Mouse (Mus musculus) thymus, adult 18-20 months (tissue): ENCODE measurements around the gene Gm21953.
"Not testable (repeated sequence)": the region's sequence is repeated elsewhere in the genome, so short reads cannot be mapped to it uniquely, and the experiment has no call there.

ENCODE experiments used
- DNase-seq, 2 experiments: peaks; one replicate each; pipeline ENCODE4 v3.0.0; 2022; ENCODE audit warnings: mixed read lengths in 2 of 2

Gm21953 gene

DNA sequence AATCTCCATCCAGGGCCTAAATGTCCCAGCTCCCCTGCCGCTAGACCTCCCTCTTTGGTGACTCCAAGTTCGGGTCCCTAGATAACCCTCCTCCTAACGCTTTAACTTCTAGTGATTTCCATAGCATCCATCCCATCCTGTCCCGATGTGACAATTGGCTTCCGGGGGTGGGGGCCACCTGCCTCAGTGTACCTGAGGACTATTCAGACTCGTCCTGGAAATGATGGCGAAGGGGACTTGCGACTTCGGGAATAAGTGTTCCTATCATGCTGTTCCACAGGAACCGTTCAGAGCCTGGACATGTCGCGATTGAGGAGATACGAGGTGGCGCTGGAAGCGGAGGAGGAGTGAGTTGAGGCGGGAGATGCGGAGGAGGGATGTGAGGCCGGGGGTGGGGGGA is at the start of gene Gm21953:
Gene Gm21953 (plus strand): TSS at position 301 of the 400 bp plus-strand sequence.
- not testable (repeated sequence) for DNase-seq

DNA sequence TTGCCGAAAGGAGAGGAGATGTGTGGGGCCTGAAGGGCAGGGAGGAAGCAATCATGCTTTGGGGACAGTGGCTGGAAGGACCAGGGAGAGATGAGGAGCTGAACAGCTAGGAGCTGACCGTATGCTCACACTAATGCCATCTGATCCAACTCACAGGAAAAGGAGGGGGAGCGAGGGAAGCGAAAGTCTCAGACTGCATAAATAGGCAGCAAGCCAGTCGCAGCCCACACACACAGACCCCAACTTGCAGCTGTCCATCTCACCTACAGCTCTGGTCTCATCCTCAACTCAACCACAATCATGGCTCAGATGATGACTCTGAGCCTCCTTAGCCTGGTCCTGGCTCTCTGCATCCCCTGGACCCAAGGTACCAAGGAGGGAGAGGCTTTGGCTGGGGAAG is 38.6 kb upstream of the Gm21953 start, which contains the start of gene Ccl21b:
Gene Ccl21b (plus strand): TSS at position 301 of the 400 bp plus-strand sequence.
- DNase-seq, result not testable (repeated sequence)

DNA sequence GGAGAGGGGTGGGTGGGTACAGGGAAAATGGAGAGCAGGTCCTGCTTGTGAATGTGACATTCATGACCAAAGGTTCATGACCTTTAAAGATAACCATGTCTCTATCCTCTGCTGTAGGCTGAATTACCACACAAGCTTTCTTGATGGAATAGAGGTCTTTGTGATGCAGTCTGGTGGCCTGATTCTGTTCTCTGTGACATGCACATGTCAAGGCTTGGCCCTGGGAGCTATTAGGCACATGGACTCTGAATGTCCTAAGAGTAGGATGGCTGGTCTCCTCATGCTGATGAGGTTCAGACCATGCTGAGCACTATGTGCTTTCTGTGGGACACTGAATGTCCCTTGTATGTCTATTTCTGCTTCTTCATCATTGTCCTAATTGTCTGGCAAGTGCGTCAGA is 24.0 kb downstream of the Gm21953 start, which contains the start of gene Fam205a3:
Gene Fam205a3 (plus strand): TSS at position 301 of the 400 bp plus-strand sequence.
- DNase-seq, result not testable (repeated sequence)
